Mouse (Mus musculus): ENCODE data around the gene Gm20715.
"Not testable (repeated sequence)": the region's sequence is repeated elsewhere in the genome, so short reads cannot be mapped to it uniquely, and the experiment has no call there.

Gm20715 gene

GRCm38 (mm10) chr7:6429381-6429780 is 19.3 kb downstream of the Gm20715 start:
- in situ Hi-C loops (cut with MboI) = no loop called here

- in situ Hi-C loops (cut with MboI) = no loop called here
Observed at GRCm38 (mm10) chr7:6430342-6430741, 20.3 kb downstream of the Gm20715 start.

- in situ Hi-C loops (cut with MboI) = no loop called here
Observed at GRCm38 (mm10) chr7:6438388-6438787, 28.3 kb downstream of the Gm20715 start, which contains the start of gene Olfr1344. Gene Olfr1344, plus strand, starts transcription at chr7:6438688.

GRCm38 (mm10) chr7:6441173-6441572 is 31.1 kb downstream of the Gm20715 start:
- in situ Hi-C loops (cut with MboI) = no loop called here

GRCm38 (mm10) chr7:6447771-6448170 is 37.7 kb downstream of the Gm20715 start:
- in situ Hi-C loops (cut with MboI) = no loop called here

- in situ Hi-C loops (cut with MboI) = no loop called here
Observed at GRCm38 (mm10) chr7:6455868-6456267, 45.8 kb downstream of the Gm20715 start, which contains the start of gene Olfr1336. Gene Olfr1336, plus strand, starts transcription at chr7:6456168.

- in situ Hi-C loops (cut with MboI) = no loop called here
Observed at GRCm38 (mm10) chr7:6456399-6456798, 46.3 kb downstream of the Gm20715 start.

GRCm38 (mm10) chr7:6466951-6467350 is 56.9 kb downstream of the Gm20715 start, which contains the start of gene Olfr1346:
Gene Olfr1346, plus strand, starts transcription at chr7:6467101.
- in situ Hi-C loops (cut with MboI) = no loop called here

GRCm38 (mm10) chr7:6477633-6478032 is 67.6 kb downstream of the Gm20715 start:
- in situ Hi-C loops (cut with MboI) = not testable (repeated sequence)

GRCm38 (mm10) chr7:6486841-6487240 is 76.8 kb downstream of the Gm20715 start, which contains the start of gene Olfr5:
Gene Olfr5, minus strand, starts transcription at chr7:6486941.
- in situ Hi-C loops (cut with MboI) = no loop called here

Data from mature B cell (primary cell).